Mouse (Mus musculus): ENCODE measurements around the gene Trmt2b. TPM values are rescaled to one million over a fixed set of nuclear protein-coding genes. Genes with fewer than 3 reads are reported as not detected.

Gene Trmt2b
- total and polyA plus RNA-seq, 3 experiments: 26.0 to 57.6 (median 37.9) TPM

DNA sequence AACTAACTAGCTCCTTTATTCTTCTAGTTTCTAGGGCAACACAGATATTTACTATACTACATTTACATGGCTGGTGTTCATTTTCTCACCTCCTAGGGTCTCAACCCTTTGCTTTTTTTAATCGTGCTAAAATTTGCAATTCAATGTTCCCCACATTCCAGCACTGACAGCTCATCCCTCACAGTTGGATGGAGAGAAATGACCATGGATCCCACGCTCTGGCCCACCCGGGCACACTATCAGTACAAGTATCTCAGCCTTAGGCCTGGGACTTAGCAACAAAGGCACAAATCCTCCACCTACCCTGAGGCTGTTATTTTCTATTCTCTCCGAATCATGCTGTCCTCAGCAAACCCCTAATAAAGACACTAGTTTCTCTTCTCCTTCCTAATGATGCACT is 9.0 kb upstream of the Trmt2b start:
- intact Hi-C loops (cut with DNase I): no loop called here
- Histone ChIP-seq H3K9ac (ENCODE audit: low read depth, low read length) (no peak overlapping the region), H3K27ac (no peak overlapping the region), H3K36me3 (ENCODE audit: control insufficient read depth, insufficient read depth, low read length) (no peaks in the 10 kb centered on the region), H3K4me1 (ENCODE audit: control insufficient read depth, insufficient read depth, low read length) (no peaks in the 10 kb centered on the region), H3K79me2 (replicated peaks; ENCODE audit: control insufficient read depth, insufficient read depth, low read length) (no peaks in the 10 kb centered on the region), H3K4me3 (no peak overlapping the region), H3K27me3 (ENCODE audit: control insufficient read depth, insufficient read depth, low read length) (no peaks in the 10 kb centered on the region)
- DNase-seq: no peak
- TF ChIP-seq POLR2A (IDR thresholded peaks at IDR 0.05; ENCODE audit: insufficient read depth, low read depth, low read length) (no peak), EP300 (IDR thresholded peaks at IDR 0.05; ENCODE audit: insufficient read depth, low read depth, low read length) (no peak), CTCF (IDR thresholded peaks at IDR 0.05) (no peak)
- WGBS: 72% methylated on average over 4 of the region's 4 CpGs

DNA sequence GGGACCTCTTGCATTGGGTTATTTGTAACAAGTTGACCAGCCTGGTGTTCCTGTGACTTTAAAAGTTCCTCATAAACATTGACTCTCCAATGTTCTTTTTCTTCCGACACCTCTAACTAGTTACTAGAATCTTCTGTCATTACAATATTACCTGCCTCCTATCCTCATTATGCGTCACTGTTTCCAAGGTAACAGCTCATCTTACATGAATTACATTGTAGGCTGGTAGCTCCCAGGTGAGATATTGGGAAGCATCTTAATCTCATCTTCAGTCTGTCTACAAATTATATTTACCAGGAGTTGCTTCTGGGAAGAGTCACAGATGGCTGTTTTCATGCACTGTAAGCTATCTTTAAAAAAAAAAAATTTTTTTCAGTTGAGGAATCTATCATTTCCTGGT is 8.3 kb upstream of the Trmt2b start:
- DNase-seq: no peak
- intact Hi-C loops (cut with DNase I): no loop called here

DNA sequence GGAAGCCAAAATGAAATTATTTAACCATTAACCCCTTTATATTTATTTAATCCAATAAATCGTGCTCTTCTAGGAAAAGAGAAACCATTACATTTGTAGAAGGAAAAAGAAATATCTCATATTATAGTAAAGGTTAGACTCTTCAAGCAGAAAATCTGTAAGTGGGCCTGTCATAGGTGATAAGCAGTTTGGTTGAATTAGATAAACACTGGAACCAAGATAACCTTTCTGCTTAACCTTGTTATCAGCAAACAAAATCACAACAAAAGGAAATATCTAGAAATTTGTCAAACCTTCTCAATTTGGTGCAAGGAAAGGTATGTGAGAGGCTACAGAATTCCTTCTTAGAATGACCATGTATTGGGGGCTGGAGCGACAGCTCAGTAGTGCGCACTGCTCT is 3.7 kb upstream of the Trmt2b start:
- 85% methylated on average over 3 of the region's 3 CpGs for WGBS
- Histone ChIP-seq H3K9ac (ENCODE audit: low read depth, low read length) (no peak overlapping the region), H3K27ac (no peak overlapping the region), H3K36me3 (ENCODE audit: control insufficient read depth, insufficient read depth, low read length) (no peaks in the 10 kb centered on the region), H3K4me3 (no peak overlapping the region), H3K4me1 (ENCODE audit: control insufficient read depth, insufficient read depth, low read length) (no peaks in the 10 kb centered on the region; the same call in 1 of the 2 replicates), H3K79me2 (replicated peaks; ENCODE audit: control insufficient read depth, insufficient read depth, low read length) (no peaks in the 10 kb centered on the region), H3K27me3 (ENCODE audit: control insufficient read depth, insufficient read depth, low read length) (no peaks in the 10 kb centered on the region)
- DNase-seq: no peak
- no peak for TF ChIP-seq EP300 (IDR thresholded peaks at IDR 0.05; ENCODE audit: insufficient read depth, low read depth, low read length)
- TF ChIP-seq CTCF (IDR thresholded peaks at IDR 0.05): no peak
- TF ChIP-seq POLR2A (IDR thresholded peaks at IDR 0.05; ENCODE audit: insufficient read depth, low read depth, low read length): no peak
- intact Hi-C loops (cut with DNase I): no loop called here

More for the DNA sequence above, 8.3 kb upstream of the Trmt2b start:
- Histone ChIP-seq H3K36me3 (ENCODE audit: control insufficient read depth, insufficient read depth, low read length) (no peaks in the 10 kb centered on the region), H3K79me2 (replicated peaks; ENCODE audit: control insufficient read depth, insufficient read depth, low read length) (no peaks in the 10 kb centered on the region), H3K27me3 (ENCODE audit: control insufficient read depth, insufficient read depth, low read length) (no peaks in the 10 kb centered on the region), H3K4me3 (no peak overlapping the region), H3K9ac (ENCODE audit: low read depth, low read length) (no peak overlapping the region), H3K27ac (no peak overlapping the region), H3K4me1 (ENCODE audit: control insufficient read depth, insufficient read depth, low read length) (no peaks in the 10 kb centered on the region)
- TF ChIP-seq EP300 (IDR thresholded peaks at IDR 0.05; ENCODE audit: insufficient read depth, low read depth, low read length): no peak
- no peak for TF ChIP-seq CTCF (IDR thresholded peaks at IDR 0.05)
- no peak for TF ChIP-seq POLR2A (IDR thresholded peaks at IDR 0.05; ENCODE audit: insufficient read depth, low read depth, low read length)
- 93% methylated on average over 2 of the region's 2 CpGs for WGBS

DNA sequence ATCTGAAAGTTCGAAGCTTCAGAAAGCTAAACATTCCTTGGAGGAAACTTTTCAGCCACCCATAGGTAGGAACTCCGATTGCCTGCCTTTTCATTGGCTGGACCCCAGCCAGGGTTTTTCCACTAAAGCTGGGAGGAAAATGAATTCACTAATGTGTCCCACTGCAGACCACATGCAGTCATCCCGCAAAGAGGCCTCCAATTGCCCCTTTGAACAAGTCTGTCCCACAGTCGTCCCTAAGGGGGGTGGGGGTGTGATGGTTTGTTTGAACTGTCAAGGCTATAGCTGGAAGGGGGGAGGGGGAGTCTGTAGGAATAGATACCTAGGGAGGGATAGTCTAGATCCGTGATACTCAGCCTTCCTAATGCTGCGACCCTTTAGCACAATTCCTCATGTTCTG is 1.1 kb downstream of the Trmt2b start:
- H3K4me3 ChIP-seq: peak overlapping the region; percentile 49; the same call in 1 of the 2 replicates
- DNase-seq: peak; percentile 12 to 28
- H3K27ac ChIP-seq: peak overlapping the region; percentile 71
- WGBS: 37% methylated on average over 6 of the region's 6 CpGs
- TF ChIP-seq CTCF (IDR thresholded peaks at IDR 0.05) (no peak), EP300 (IDR thresholded peaks at IDR 0.05; ENCODE audit: insufficient read depth, low read depth, low read length) (no peak), POLR2A (IDR thresholded peaks at IDR 0.05; ENCODE audit: insufficient read depth, low read depth, low read length) (no peak)
- intact Hi-C loops (cut with DNase I): loop anchor here (2.0 kb wide), 1 partner anchor 31 kb away; no protein-coding TSS in a partner anchor
- H3K27me3 ChIP-seq (ENCODE audit: control insufficient read depth, insufficient read depth, low read length): no peaks in the 10 kb centered on the region
- H3K79me2 ChIP-seq (replicated peaks; ENCODE audit: control insufficient read depth, insufficient read depth, low read length): no peaks in the 10 kb centered on the region
- no peaks in the 10 kb centered on the region for H3K36me3 ChIP-seq (ENCODE audit: control insufficient read depth, insufficient read depth, low read length)
- H3K9ac ChIP-seq (ENCODE audit: low read depth, low read length): no peak overlapping the region; the same call in 1 of the 2 replicates
- no peaks in the 10 kb centered on the region; the same call in 1 of the 2 replicates for H3K4me1 ChIP-seq (ENCODE audit: control insufficient read depth, insufficient read depth, low read length)

DNA sequence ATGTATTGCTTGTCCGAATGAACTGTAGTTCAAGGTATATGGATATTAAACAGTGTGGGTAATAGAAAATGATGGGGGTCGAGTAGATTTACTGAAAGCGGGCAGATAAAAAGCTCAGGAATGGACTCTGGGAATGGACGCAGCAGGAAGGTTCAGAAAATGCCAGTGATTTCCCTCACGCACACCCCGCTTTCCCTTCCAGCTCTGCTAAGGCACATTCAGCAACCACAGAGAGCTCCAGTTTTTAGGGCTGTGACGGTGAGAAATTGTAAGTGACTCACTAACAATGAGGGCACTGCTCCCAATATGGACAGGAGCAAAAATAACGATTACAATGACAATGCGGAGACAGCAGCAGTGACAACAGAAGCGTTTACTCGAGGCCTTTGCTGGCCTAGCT is 14.7 kb downstream of the Trmt2b start:
- DNase-seq: no peak
- no peak overlapping the region for H3K4me3 ChIP-seq
- no peaks in the 10 kb centered on the region for H3K79me2 ChIP-seq (replicated peaks; ENCODE audit: control insufficient read depth, insufficient read depth, low read length)
- peaks cover 1% of the 10 kb centered on the region; the same call in 1 of the 2 replicates for H3K4me1 ChIP-seq (ENCODE audit: control insufficient read depth, insufficient read depth, low read length)
- 85% methylated on average over 11 of the region's 11 CpGs for WGBS
- no peak overlapping the region for H3K27ac ChIP-seq
- intact Hi-C loops (cut with DNase I): no loop called here
- no peak for TF ChIP-seq POLR2A (IDR thresholded peaks at IDR 0.05; ENCODE audit: insufficient read depth, low read depth, low read length)
- TF ChIP-seq CTCF (IDR thresholded peaks at IDR 0.05): no peak
- no peak for TF ChIP-seq EP300 (IDR thresholded peaks at IDR 0.05; ENCODE audit: insufficient read depth, low read depth, low read length)
- H3K27me3 ChIP-seq (ENCODE audit: control insufficient read depth, insufficient read depth, low read length): no peaks in the 10 kb centered on the region
- no peaks in the 10 kb centered on the region; the same call in 1 of the 2 replicates for H3K36me3 ChIP-seq (ENCODE audit: control insufficient read depth, insufficient read depth, low read length)
- no peak overlapping the region for H3K9ac ChIP-seq (ENCODE audit: low read depth, low read length)

DNA sequence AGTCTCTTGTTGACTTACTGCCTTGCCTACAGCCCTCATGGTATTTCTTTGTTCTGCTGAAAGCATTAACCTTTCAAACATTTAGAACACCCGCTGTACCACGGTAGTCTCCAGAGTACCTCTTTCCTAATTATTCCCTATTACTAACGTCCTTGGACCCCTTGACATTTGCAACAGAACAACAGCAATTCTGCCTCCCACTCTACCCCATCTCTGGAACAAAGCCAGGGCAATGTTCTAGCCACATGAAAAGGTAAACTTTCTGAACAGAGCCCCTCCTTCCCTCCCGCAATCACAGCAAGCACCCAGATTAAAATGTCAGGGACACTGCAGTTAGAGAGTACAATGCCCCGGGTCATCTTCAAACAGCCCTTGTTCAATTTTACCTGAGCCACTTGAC is 15.6 kb downstream of the Trmt2b start:
- WGBS: 72% methylated on average over 5 of the region's 5 CpGs
- TF ChIP-seq POLR2A (IDR thresholded peaks at IDR 0.05; ENCODE audit: insufficient read depth, low read depth, low read length) (no peak), CTCF (IDR thresholded peaks at IDR 0.05) (no peak), EP300 (IDR thresholded peaks at IDR 0.05; ENCODE audit: insufficient read depth, low read depth, low read length) (no peak)
- DNase-seq: no peak
- no peaks in the 10 kb centered on the region; the same call in 1 of the 2 replicates for H3K36me3 ChIP-seq (ENCODE audit: control insufficient read depth, insufficient read depth, low read length)
- H3K27me3 ChIP-seq (ENCODE audit: control insufficient read depth, insufficient read depth, low read length): no peaks in the 10 kb centered on the region
- intact Hi-C loops (cut with DNase I): no loop called here
- no peak overlapping the region for H3K27ac ChIP-seq
- no peaks in the 10 kb centered on the region for H3K4me1 ChIP-seq (ENCODE audit: control insufficient read depth, insufficient read depth, low read length)
- H3K4me3 ChIP-seq: no peak overlapping the region
- no peaks in the 10 kb centered on the region for H3K79me2 ChIP-seq (replicated peaks; ENCODE audit: control insufficient read depth, insufficient read depth, low read length)
- no peak overlapping the region for H3K9ac ChIP-seq (ENCODE audit: low read depth, low read length)

All from heart, adult 2 months (tissue).